Mouse (Mus musculus) testis, adult 2 months (tissue): ENCODE data around the gene Faap24. TPM values are rescaled to one million over a fixed set of nuclear protein-coding genes. Genes with fewer than 3 reads are reported as not detected.
A peak's percentile ranks its signal among the peaks of the same experiment; 100 is the strongest.

ENCODE experiments used
- H3K27ac ChIP-seq: fragments of 200-500 bp; 2 replicates; pipeline ENCODE4 v1.5.1; 2012; ENCODE audit warnings: low read depth, low read length; ENCODE audit not compliant: control insufficient read depth, insufficient read depth
- H3K27me3 ChIP-seq: fragments of 200-500 bp; 2 replicates; pipeline ENCODE4 v1.6.1; 2012; ENCODE audit warnings: mild to moderate bottlenecking, low read length, moderate library complexity; ENCODE audit not compliant: control insufficient read depth, insufficient read depth
- H3K36me3 ChIP-seq: fragments of 200-500 bp; 2 replicates; pipeline ENCODE4 v1.6.1; 2012; ENCODE audit warnings: mild to moderate bottlenecking, low read length; ENCODE audit not compliant: control insufficient read depth, insufficient read depth
- H3K4me1 ChIP-seq: fragments of 200-500 bp; 2 replicates; pipeline ENCODE4 v1.6.1; 2012; ENCODE audit warnings: low read length; ENCODE audit not compliant: control insufficient read depth, insufficient read depth
- H3K4me3 ChIP-seq: fragments of 200-500 bp; 2 replicates; pipeline ENCODE4 v1.5.1; 2012; ENCODE audit warnings: low read depth, mild to moderate bottlenecking, low read length, moderate library complexity, mixed read lengths; ENCODE audit not compliant: control insufficient read depth
- CTCF ChIP-seq: fragments of 200-500 bp; IDR thresholded peaks from 2 replicates; pipeline ENCODE4 v1.5.1; 2012; ENCODE audit warnings: low read depth, mild to moderate bottlenecking, inconsistent platforms, low read length, moderate library complexity; ENCODE audit not compliant: control insufficient read depth, insufficient read depth, insufficient replicate concordance
- POLR2A ChIP-seq: fragments of 200-500 bp; IDR thresholded peaks from 2 replicates; pipeline ENCODE4 v1.6.1; 2012; ENCODE audit warnings: low read depth, mild to moderate bottlenecking, inconsistent platforms, low read length, moderate library complexity; ENCODE audit not compliant: control insufficient read depth
- polyA plus RNA-seq: library from polyadenylated mRNA; depleted of rRNA; stranded (reverse); fragments of >200 nt; gene quantifications from 2 replicates; pipeline ENCODE4 v1.2.3, GENCODE M21; 2012

Faap24 gene
- polyA plus RNA-seq, 1 experiment: 3.1 TPM

DNA sequence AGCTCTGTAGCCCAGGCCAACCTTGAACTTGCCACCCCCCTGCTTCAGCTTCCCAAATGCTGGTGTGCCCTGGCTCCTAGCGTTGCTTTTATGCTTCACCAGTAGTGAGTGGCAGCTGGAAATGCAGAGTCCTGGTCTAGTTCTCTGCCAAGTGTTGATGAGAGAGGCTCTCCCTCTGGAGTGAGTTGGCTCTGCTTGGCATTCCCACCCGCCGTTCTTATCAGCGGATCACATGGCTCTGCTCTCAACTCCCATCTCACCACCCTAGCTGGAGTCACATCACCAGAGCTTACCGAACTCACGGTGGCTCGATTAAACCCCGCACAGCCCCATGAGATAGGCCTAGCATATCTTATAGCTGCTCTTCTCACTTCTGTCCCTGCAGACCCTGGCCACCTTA lies 16.3 kb downstream of the Faap24 start:
- Histone ChIP-seq H3K4me1 (peaks cover 6% of the 10 kb centered on the region), H3K4me3 (no peak overlapping the region), H3K36me3 (no peaks in the 10 kb centered on the region), H3K27me3 (no peaks in the 10 kb centered on the region), H3K27ac (peak overlapping the region; percentile 34; the same call in 1 of the 2 replicates)
- no peak for TF ChIP-seq POLR2A
- no peak for TF ChIP-seq CTCF

DNA sequence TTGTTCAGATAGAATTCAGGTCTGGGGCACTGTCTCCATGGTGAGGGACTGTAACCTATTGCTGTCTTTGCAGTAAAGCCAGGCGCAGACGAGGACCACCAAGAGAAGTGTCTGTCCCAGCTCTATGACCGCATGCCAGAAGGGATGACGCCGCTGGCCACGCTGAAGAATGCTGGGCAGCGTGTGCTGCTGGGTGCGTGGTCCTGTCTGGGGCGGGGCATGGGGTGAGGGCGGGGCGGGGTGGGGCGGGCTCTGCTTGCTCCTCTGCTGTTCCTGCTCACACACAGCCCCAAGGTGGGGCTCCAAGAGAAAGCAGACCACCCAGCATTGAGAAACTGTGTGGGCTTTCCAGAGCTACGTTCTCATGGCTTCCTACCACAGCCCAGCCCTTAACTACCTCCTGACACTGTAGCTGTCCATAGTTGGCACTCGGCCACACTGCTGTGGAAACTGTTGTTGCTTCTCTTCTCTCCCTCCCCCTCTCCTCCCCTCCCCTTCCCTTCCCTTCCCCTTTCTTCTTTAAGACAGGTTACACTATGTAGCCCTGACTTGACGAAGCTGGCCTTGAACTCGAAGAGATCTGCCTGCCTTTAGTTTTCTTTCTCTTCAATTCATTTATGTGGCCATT lies 17.0 kb downstream of the Faap24 start:
- no peaks in the 10 kb centered on the region for H3K36me3 ChIP-seq
- H3K4me1 ChIP-seq: peaks cover 4% of the 10 kb centered on the region
- H3K4me3 ChIP-seq: no peak overlapping the region
- H3K27ac ChIP-seq: peak overlapping the region; percentile 34
- TF ChIP-seq POLR2A (no peak), CTCF (no peak)
- H3K27me3 ChIP-seq: no peaks in the 10 kb centered on the region

DNA sequence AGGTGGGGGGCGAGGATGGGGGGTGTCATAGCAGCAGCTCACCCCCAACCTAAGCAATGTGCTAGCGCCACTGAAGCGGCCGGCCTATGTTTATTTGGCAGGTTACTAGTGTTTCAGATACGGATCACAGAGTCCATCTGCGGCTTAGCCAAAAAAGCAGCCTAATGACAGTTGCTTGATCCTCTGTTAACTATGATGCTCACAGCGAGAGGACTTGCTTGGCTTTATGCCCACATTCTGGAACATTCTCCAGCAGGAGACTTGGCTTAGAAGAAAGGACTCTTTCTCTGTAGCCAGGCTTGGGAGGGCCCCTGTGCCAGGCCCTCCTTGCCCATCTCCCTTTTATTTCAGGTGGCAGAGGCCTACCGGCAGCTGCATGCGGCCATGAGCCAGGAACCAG lies 20.0 kb downstream of the Faap24 start:
- H3K36me3 ChIP-seq: no peaks in the 10 kb centered on the region
- H3K27ac ChIP-seq: no peak overlapping the region
- H3K4me1 ChIP-seq: peaks cover 11% of the 10 kb centered on the region
- no peak for TF ChIP-seq POLR2A
- TF ChIP-seq CTCF: no peak
- H3K4me3 ChIP-seq: no peak overlapping the region
- H3K27me3 ChIP-seq: no peaks in the 10 kb centered on the region

- no peak for TF ChIP-seq POLR2A
- no peak for TF ChIP-seq CTCF
- H3K36me3 ChIP-seq: no peaks in the 10 kb centered on the region
- H3K4me1 ChIP-seq: peaks cover 7% of the 10 kb centered on the region
- H3K27me3 ChIP-seq: no peaks in the 10 kb centered on the region
- H3K27ac ChIP-seq: peak overlapping the region; percentile 54; the same call in 1 of the 2 replicates
- no peak overlapping the region for H3K4me3 ChIP-seq
Measured at GRCm38 (mm10) chr7:35374265-35374664, 22.4 kb downstream of the Faap24 start.

GRCm38 (mm10) chr7:35373146-35373989 lies 23.3 kb downstream of the Faap24 start:
- H3K27me3 ChIP-seq: no peaks in the 10 kb centered on the region
- peak overlapping the region; percentile 61 for H3K27ac ChIP-seq
- no peaks in the 10 kb centered on the region for H3K36me3 ChIP-seq
- no peak for TF ChIP-seq CTCF
- no peak for TF ChIP-seq POLR2A
- no peak overlapping the region for H3K4me3 ChIP-seq
- peaks cover 7% of the 10 kb centered on the region for H3K4me1 ChIP-seq

- Histone ChIP-seq H3K4me1 (peaks cover 7% of the 10 kb centered on the region), H3K27me3 (no peaks in the 10 kb centered on the region), H3K4me3 (no peak overlapping the region), H3K36me3 (no peaks in the 10 kb centered on the region), H3K27ac (peak overlapping the region; percentile 73)
- TF ChIP-seq POLR2A (no peak), CTCF (no peak)
Measured at GRCm38 (mm10) chr7:35372483-35373017, 24.1 kb downstream of the Faap24 start.

GRCm38 (mm10) chr7:35371096-35371495 lies 25.5 kb downstream of the Faap24 start:
- Histone ChIP-seq H3K27me3 (no peaks in the 10 kb centered on the region), H3K27ac (no peak overlapping the region), H3K36me3 (no peaks in the 10 kb centered on the region), H3K4me3 (no peak overlapping the region), H3K4me1 (peaks cover 7% of the 10 kb centered on the region)
- TF ChIP-seq POLR2A: no peak
- TF ChIP-seq CTCF: no peak
